Mouse (Mus musculus) gastrocnemius, postnatal 14 days (tissue): ENCODE data around the gene Dbf4. TPM values are rescaled to one million over a fixed set of nuclear protein-coding genes. Genes with fewer than 3 reads are reported as not detected.

Source experiments
- DNase-seq: peaks from one replicate; pipeline ENCODE4 v3.0.0; 2021; ENCODE audit warnings: mixed read lengths
- intact Hi-C: fragments of 180-260 bp; cut with DNase I; formaldehyde crosslinking; loops from one replicate; pipeline ENCODE4 v1.15.1; 2025; ENCODE audit warnings: low total_unique reads
- total RNA-seq, 2 experiments: library from RNA; stranded (reverse); gene quantifications; 2 replicates each; pipeline ENCODE4 v1.2.3; 2021

Gene Dbf4
- total RNA-seq, 2 experiments from 2014 or later = 2.6 to 2.9 TPM

- intact Hi-C loops = no loop called here
- DNase-seq = peak; percentile 89
Measured at GRCm38 (mm10) chr5:8367614-8368327, 54.7 kb downstream of the Dbf4 start, which contains the start of gene Adam22. Adam22 (minus strand) TSS chr5:8368160.

GRCm38 (mm10) chr5:8366771-8367613 is 55.5 kb downstream of the Dbf4 start:
- intact Hi-C loops = no loop called here
- DNase-seq = no peak

DNA sequence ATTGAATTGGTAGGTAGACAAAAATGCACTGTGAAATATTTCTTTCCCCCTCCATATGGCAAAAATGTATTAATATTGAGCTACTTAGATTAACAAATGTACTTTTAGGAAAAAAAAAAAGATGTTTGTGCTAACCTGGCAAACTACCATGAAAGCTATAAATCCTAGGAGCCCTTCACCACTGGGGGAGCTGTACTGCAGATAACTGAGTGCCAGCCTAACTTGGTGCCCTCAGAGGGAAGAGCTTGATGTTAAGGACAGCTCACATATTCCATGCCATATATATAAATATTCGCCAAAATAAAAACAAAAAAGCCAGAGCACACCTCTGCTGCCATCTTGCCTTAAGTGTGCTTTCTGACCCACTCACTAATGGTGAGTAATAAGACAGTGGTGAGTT is 60.2 kb downstream of the Dbf4 start:
- intact Hi-C loops = no loop called here
- no peak for DNase-seq

GRCm38 (mm10) chr5:8357677-8358076 is 64.8 kb downstream of the Dbf4 start:
- intact Hi-C loops = no loop called here
- DNase-seq = no peak

GRCm38 (mm10) chr5:8356885-8357651 is 65.4 kb downstream of the Dbf4 start:
- intact Hi-C loops = no loop called here

DNA sequence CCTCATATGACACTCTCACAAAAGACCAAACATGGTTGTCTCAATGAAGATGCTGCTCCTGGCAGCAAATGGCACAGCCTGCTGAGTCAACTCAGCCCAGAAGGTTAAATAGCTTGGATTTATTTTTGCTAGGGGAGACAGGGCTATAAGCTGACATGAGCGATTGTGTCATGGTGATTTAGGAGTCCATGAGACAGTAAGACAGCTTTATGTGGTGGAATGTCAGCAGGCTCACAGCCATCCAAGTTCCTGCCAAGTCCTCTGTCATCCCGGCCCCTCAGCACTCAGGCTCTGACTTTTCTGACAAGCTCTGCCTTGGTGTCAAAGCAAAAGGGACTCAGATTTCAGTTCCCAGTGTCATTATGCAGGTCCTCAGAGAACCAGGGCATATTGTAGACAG is 66.2 kb downstream of the Dbf4 start:
- no peak for DNase-seq
- intact Hi-C loops = no loop called here

More at GRCm38 (mm10) chr5:8356885-8357651, 65.4 kb downstream of the Dbf4 start:
- DNase-seq = no peak

DNA sequence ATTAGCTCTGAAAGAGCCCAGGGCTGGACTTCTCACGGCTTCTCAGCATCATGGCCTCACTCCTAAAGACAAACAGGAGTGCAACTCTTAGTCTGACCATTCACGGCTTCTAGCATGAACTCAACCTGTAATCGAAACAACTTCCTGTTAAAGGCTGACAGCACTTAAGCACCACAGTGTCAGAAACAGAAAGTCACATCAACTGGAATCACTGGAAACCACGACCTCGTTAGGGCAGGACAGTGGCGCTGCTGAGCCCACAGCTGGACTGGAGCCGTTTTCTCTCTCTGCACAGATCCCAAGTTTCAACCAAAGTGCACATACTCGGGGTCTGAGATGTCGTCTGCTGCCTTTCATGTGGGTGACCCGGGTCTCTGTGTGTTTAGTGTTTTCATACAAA is 73.0 kb downstream of the Dbf4 start:
- intact Hi-C loops = no loop called here
- no peak for DNase-seq

Other genes with a start within 250 kb of the Dbf4 start
- 1 to 10 TPM; 4.3 to 4.8 TPM for gene Adam22, start 54.6 kb downstream of the Dbf4 start, total RNA-seq
- gene Slc25a40, start 134 bp upstream of the Dbf4 start, total RNA-seq = 1 to 10 TPM; 3.5 to 3.9 TPM
- under 1 TPM; 0.39 to 0.40 TPM for gene Rundc3b, start 200.2 kb upstream of the Dbf4 start, total RNA-seq
- gene Abcb1a, start 237.4 kb upstream of the Dbf4 start, total RNA-seq = 1 to 10 TPM; 2.8 to 3.1 TPM